In the genomic region with DNA sequence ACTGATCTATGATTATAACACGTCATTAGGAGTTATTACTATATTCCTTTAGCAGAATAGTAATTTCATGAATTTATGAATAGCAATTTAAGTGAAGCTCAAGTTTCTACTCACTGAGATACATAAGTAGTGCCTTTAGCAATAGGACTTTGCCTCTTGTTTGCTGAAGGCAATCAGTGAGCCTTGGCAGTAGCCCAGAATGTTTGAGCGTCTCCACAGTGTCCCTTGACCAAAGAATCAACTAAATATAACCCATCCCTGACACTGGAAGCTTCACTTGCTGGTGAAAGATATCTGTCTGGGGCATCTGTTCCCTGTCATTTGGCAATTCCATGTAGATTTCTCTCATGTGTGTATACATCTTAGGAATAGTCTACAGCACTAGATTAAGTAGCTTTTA, we compare ENCODE assay signal across 12 mouse cellular contexts.
DNase-seq lines count a peak whose midpoint lies in the region.
"Had no signal": no experiment of that assay in that cellular context is flagged by ENCODE, and none has a peak within 500 bp of the region (broad histone marks: within the 10 kb centered on the region; RNA-seq: fewer than 3 reads in every experiment).

No protein-coding gene starts in this region.

- peak; percentile 59 to 60 for DNase-seq in cerebellum, postnatal 14 days
- DNase-seq in cerebellum, postnatal 36 days, result no peak
- peak; percentile 22 for DNase-seq in kidney, postnatal 10 days
- DNase-seq in kidney, adult 11 months, result no peak
- DNase-seq in lung, postnatal 36 days, result peak; percentile 27
- no peak for DNase-seq in lung, postnatal 10 days
- no peak for DNase-seq in B cell, adult 2 months
- DNase-seq in embryo, embryonic 9.5 days (ENCODE audit: extremely low spot score), result no peak
- DNase-seq: adrenal gland, postnatal 36 days; cerebellum, adult 9-11 months; forebrain, postnatal 0 days; thymus, postnatal 36 days had no signal

Comparison
In these comparisons a context has a peak if more than half of its experiments do, and no peak if none do; other contexts are left out.
1. DNase-seq: peak in cerebellum, postnatal 14 days (2 of 2), kidney, postnatal 10 days (single experiment) and lung, postnatal 36 days (single experiment); none in cerebellum, postnatal 36 days (0 of 2), kidney, adult 11 months (single experiment), lung, postnatal 10 days (single experiment), B cell, adult 2 months (0 of 2) and embryo, embryonic 9.5 days (single experiment).